Mouse (Mus musculus) spleen, adult 2 months (tissue): ENCODE results near the gene Klf13. TPM values are rescaled to one million over a fixed set of nuclear protein-coding genes. Genes with fewer than 3 reads are reported as not detected.

ENCODE experiments used
- DNase-seq, 2 experiments: peaks; one replicate each; pipeline versions ENCODE4 v3.0.0 to v3.0.0-alpha.2; 2012 to 2021; ENCODE audit warnings: low spot score in 2 of 2, low read depth in 1 of 2
- H3K27ac ChIP-seq: fragments of 200-500 bp; 2 replicates; pipeline ENCODE4 v1.5.1; 2012; ENCODE audit warnings: low read length, inconsistent platforms; ENCODE audit not compliant: insufficient read depth
- H3K27me3 ChIP-seq: fragments of 200-500 bp; 2 replicates; pipeline ENCODE4 v1.6.1; 2012; ENCODE audit warnings: mild to moderate bottlenecking, moderate library complexity, low read length, inconsistent platforms; ENCODE audit not compliant: control insufficient read depth, insufficient read depth
- H3K36me3 ChIP-seq: fragments of 200-500 bp; 2 replicates; pipeline ENCODE4 v1.6.1; 2012; ENCODE audit warnings: mild to moderate bottlenecking, low read length, inconsistent platforms; ENCODE audit not compliant: control insufficient read depth, insufficient read depth
- H3K4me1 ChIP-seq: fragments of 200-500 bp; 2 replicates; pipeline ENCODE4 v1.6.1; 2011; ENCODE audit warnings: inconsistent platforms; ENCODE audit not compliant: control insufficient read depth, insufficient read depth, insufficient read length
- H3K4me3 ChIP-seq: fragments of 200-500 bp; 2 replicates; pipeline ENCODE4 v1.5.1; 2011; ENCODE audit warnings: mild to moderate bottlenecking, inconsistent platforms; ENCODE audit not compliant: insufficient read depth, insufficient read length; ENCODE audit errors: extremely low read depth
- CTCF ChIP-seq: fragments of 200-500 bp; IDR thresholded peaks from 2 replicates; pipeline ENCODE4 v1.5.1; 2011; ENCODE audit warnings: mild to moderate bottlenecking, inconsistent platforms; ENCODE audit not compliant: insufficient read depth, insufficient read length, insufficient replicate concordance; ENCODE audit errors: extremely low read depth
- POLR2A ChIP-seq: fragments of 200-500 bp; IDR thresholded peaks from 2 replicates; pipeline ENCODE4 v1.6.1; 2011; ENCODE audit warnings: low read depth, low read length, inconsistent platforms
- WGBS: fragments of 180-500 bp; shearing (Covaris S2); methylation state at CpG from one replicate; pipeline ENCODE4 v1.1.7; 2018; 5-methylcytosine and 5-hydroxymethylcytosine counted together
- polyA plus RNA-seq: library from polyadenylated mRNA; depleted of rRNA; stranded (reverse); fragments of >200 nt; gene quantifications from 2 replicates; pipeline ENCODE4 v1.2.3, GENCODE M21; 2012

The Klf13 gene
- polyA plus RNA-seq, 1 experiment, result 72.0 TPM

DNA sequence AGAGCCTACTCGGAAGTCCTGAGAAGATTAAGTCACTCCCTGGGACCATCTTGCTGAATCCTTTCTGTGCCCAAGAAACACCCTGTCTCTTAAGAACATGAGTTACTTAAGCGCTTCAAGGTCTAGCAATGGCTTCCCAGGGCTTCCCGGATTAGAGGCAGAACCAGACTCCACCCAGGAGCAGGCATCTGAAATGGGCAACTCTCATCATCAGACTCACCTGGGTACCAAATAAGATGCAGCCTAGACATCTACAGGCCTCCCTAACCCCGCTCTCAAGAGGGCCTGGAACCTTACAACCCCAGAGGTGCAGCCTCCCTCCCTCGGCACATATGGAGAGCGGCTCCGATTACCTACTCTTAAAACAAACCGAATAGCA, 2.9 kb downstream of the Klf13 start:
- DNase-seq, result no peak
- TF ChIP-seq POLR2A, result no peak
- no peak for TF ChIP-seq CTCF
- Histone ChIP-seq H3K27ac (peak overlapping the region; percentile 99), H3K4me3 (peak overlapping the region; percentile 97), H3K4me1 (peaks cover 32% of the 10 kb centered on the region), H3K36me3 (no peaks in the 10 kb centered on the region), H3K27me3 (no peaks in the 10 kb centered on the region)
- WGBS, result 48% methylated on average over 8 of the region's 8 CpGs

DNA sequence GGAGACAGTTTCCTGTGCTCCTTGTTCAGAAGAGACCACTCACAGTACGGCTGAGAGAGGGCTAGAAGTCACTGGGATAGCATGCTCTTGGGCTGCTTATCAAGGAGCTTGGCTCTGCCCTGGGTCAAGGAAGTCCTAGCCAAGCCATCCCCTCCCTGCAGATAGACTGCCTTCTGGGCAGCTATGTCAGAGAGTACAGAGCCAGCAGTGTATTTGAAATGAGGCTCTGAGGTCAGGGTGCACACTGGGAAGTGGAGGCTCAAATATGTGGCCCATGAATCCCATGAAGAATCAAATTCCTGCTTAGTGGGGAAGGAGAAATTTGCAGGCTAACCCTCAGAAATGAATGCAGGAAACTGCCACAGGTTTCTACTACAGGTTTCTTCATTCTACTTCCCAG, 4.2 kb downstream of the Klf13 start:
- DNase-seq, result no peak
- no peaks in the 10 kb centered on the region for H3K36me3 ChIP-seq
- WGBS, result 40% methylated on average over 1 of the region's 1 CpGs

DNA sequence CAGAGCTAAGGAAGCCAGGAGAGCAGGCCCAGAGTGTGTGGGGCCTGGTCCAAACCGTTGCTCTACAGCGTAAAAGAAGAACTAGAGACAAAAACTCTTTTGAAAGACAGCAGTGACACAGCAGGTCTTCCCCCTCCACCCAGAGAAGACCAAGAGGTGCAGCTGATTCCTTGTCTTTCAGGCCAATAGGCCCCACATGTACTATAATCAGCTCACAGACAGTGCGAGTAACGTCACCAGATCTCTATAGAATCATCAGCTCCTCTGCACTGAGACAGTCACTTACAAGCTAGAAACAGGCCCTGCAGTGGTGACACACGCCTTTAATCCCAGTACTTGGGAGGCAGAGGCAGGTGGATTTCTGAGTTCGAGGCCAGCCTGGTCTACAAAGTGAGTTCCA, 4.8 kb downstream of the Klf13 start:
- TF ChIP-seq POLR2A (no peak), CTCF (no peak)
- DNase-seq, result no peak
- H3K27me3 ChIP-seq, result no peaks in the 10 kb centered on the region
- peak overlapping the region; percentile 6; the same call in 1 of the 2 replicates for H3K27ac ChIP-seq
- 61% methylated on average over 6 of the region's 6 CpGs for WGBS
- no peaks in the 10 kb centered on the region for H3K36me3 ChIP-seq
- no peak overlapping the region for H3K4me3 ChIP-seq
- peaks cover 39% of the 10 kb centered on the region for H3K4me1 ChIP-seq

More for the DNA sequence above, 4.2 kb downstream of the Klf13 start:
- H3K27me3 ChIP-seq, result no peaks in the 10 kb centered on the region
- TF ChIP-seq CTCF, result no peak
- TF ChIP-seq POLR2A, result no peak
- H3K4me1 ChIP-seq, result peaks cover 33% of the 10 kb centered on the region
- peak overlapping the region; percentile 36 for H3K27ac ChIP-seq
- H3K4me3 ChIP-seq, result no peak overlapping the region

DNA sequence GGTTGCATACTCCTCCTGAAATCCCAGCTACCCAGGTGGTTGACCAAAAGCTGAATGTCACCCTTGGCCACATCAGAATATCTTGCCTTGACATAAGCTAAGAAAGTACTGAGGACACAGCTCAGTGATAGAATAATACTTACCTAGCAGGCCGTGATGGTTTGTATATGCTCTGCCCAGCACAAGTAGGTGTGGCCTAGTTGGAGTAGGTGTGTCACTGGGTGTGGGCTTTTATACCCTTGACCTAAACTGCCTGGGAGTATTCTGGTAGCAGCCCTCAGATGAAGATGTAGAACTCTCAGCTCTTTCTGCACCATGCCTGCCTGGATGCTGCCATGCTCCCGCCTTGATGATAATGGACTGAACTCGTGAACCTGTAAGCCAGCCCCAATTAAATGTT, 6.3 kb downstream of the Klf13 start:
- peaks cover 45% of the 10 kb centered on the region for H3K4me1 ChIP-seq
- no peak overlapping the region for H3K27ac ChIP-seq
- H3K27me3 ChIP-seq, result no peaks in the 10 kb centered on the region
- H3K4me3 ChIP-seq, result no peak overlapping the region
- WGBS, result 78% methylated on average over 3 of the region's 3 CpGs
- H3K36me3 ChIP-seq, result no peaks in the 10 kb centered on the region
- no peak for DNase-seq
- no peak for TF ChIP-seq POLR2A
- no peak for TF ChIP-seq CTCF

DNA sequence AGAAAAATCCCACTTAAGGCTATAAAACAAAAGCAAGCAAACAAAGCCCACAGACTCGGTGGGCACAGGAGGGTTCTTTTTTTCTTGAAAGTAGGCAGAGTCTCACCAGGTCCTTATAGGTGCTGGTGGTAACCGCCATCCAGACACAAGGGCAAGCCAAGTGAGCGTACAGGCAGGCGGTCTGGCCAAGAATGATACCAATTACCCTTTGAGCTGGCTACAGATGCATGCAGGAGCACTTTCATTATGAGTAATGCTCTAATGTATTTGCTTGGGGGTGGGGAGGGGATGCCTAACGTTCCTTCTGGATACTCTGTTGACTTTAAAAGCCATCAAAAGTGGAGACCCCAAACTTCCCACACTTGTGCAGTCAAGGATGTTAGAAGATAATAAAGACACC, 7.9 kb downstream of the Klf13 start:
- Histone ChIP-seq H3K27me3 (no peaks in the 10 kb centered on the region), H3K4me1 (peaks cover 55% of the 10 kb centered on the region), H3K27ac (peak overlapping the region; percentile 45), H3K36me3 (no peaks in the 10 kb centered on the region), H3K4me3 (no peak overlapping the region)
- 76% methylated on average over 5 of the region's 5 CpGs for WGBS
- no peak for DNase-seq
- no peak for TF ChIP-seq CTCF
- no peak for TF ChIP-seq POLR2A

DNA sequence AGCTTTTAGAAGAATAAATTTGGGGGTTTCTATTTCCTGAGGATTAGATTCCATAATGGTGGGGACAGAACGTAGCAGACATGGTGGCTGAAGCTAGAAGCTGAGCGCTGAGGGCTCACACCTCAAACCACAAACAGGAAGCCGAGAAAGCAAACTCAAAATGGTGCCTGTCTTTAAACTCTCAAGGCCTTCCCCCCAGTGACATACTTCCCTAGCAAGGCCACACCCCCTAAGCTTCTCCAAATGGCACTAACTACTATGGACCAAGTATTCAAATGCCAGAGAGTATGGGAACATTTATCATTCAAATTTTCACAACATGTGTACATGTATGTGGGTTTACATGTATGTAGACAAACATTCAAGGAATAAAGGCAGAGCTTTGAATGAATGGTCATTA, 8.6 kb downstream of the Klf13 start:
- no peaks in the 10 kb centered on the region for H3K27me3 ChIP-seq
- H3K36me3 ChIP-seq, result no peaks in the 10 kb centered on the region
- peaks cover 51% of the 10 kb centered on the region for H3K4me1 ChIP-seq
- H3K27ac ChIP-seq, result peak overlapping the region; percentile 40; the same call in 1 of the 2 replicates
- peak; percentile 42 to 71 for DNase-seq
- WGBS, result 15% methylated on average over 3 of the region's 3 CpGs
- no peak overlapping the region for H3K4me3 ChIP-seq
- TF ChIP-seq CTCF (no peak), POLR2A (no peak)

DNA sequence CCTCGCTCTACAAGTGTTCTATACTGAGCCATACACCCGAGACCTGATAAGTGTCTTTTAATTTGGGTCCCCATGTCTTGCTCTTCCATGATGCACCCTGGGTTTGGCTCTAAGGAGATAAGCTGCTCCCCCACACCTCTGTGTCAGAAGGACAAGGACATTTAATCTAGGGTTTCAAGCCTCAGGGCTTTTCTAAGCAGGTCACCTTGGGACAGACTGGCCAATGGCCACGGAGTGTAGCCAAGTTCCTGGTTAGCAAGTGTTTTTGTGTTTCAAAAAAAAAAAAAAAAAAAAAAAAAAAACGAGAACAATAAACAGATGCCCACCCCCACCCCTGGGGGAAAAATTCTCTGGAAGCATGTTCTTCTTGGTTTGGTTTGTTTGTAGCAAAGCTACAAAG, 9.6 kb downstream of the Klf13 start:
- no peaks in the 10 kb centered on the region for H3K27me3 ChIP-seq
- 64% methylated on average over 4 of the region's 4 CpGs for WGBS
- no peak overlapping the region for H3K4me3 ChIP-seq
- DNase-seq, result no peak
- no peaks in the 10 kb centered on the region for H3K36me3 ChIP-seq
- peak overlapping the region; percentile 40; the same call in 1 of the 2 replicates for H3K27ac ChIP-seq
- no peak for TF ChIP-seq CTCF
- no peak for TF ChIP-seq POLR2A
- H3K4me1 ChIP-seq, result peaks cover 53% of the 10 kb centered on the region

DNA sequence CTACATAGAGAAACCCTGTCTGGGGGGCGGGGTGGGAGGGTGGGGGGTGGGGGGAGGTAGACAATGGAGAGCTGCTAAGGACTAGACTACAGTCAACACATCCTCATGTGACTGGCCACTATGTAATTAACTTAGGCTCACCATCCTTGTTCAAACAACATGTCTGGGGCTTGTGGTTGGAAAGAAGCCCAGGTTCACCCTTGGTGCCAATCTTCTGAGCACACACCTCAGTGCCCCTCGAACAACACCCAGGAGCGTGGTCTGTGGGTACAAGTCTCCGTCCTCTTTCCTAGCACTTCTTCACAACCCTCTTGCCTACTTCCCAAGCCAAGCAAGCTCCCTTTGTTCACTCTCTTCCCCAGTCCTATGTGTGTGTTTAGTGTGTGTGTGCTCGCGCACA, 11.6 kb downstream of the Klf13 start:
- Histone ChIP-seq H3K4me3 (no peak overlapping the region), H3K27me3 (no peaks in the 10 kb centered on the region), H3K4me1 (peaks cover 51% of the 10 kb centered on the region), H3K27ac (no peak overlapping the region), H3K36me3 (no peaks in the 10 kb centered on the region)
- WGBS, result 76% methylated on average over 6 of the region's 6 CpGs
- no peak for DNase-seq
- TF ChIP-seq POLR2A (no peak), CTCF (no peak)
